Comparison of ENCODE assay signal across 8 mouse cellular contexts in the genomic region with DNA sequence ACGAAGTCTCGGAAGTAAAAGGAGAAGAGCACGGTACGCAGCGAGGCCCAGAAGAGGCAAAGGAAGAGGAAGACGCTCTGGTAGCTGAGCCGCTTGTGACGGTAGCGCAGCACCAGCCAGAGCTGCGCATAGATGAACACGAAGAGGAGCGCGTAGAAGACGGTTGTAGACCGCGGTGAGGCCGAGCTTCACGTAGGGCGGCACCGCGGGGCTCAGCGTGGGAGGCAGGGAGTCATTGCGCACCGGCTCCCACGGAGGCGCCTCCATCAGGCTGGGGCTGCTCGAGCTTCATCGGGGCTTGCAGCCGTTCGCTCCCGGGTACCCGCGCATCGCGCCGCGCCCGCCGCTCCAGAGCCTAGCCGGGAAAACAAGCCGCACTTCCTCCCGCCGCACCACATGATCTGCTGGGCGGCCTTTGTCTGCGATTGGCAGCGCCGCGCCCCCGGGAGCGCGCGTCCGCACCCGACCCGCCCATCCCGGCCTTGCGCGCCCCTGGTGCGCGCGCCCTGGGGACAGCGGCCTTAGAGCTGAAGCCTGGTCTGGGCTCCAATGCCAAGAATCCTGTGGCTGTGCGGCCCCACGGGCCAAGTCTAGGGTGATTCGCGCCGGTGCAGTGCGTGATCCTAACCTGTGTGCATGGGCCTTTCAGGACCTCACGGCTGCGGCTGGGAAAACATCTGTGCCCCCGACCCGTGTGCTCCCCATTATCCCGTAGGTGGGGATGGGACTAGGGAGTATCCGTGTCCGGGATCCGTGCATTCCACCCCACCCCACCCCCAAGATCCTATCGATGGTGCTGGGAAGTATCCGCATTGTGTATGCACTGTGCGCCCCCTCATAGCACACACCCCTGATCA.
A peak's percentile ranks its signal among the peaks of the same experiment; 100 is the strongest.
DNase-seq lines count a peak whose midpoint lies in the region.
"Not testable (repeated sequence)": the region's sequence is repeated elsewhere in the genome, so short reads cannot be mapped to it uniquely, and the experiment has no call there.

No protein-coding gene starts in this region.

- DNase-seq in ZHBTc4 (ENCODE audit: low read depth, low spot score) = peak; percentile 70
- DNase-seq in embryo, embryonic 10 days (ENCODE audit: low spot score) = peak; percentile 39
- peak; percentile 70 for DNase-seq in gastrocnemius, postnatal 14 days
- DNase-seq in induced T-regulatory cell, adult 2 months (ENCODE audit: low read depth) = peak; percentile 41
- DNase-seq in left cerebral cortex, adult 8-10 months (ENCODE audit: low spot score in 2 of 2) = peak; percentile 46 to 58
- DNase-seq in lung, postnatal 4 days = peak; percentile 82 to 91
- DNase-seq in retina, postnatal 7 days (ENCODE audit: low read depth, low spot score) = peak; percentile 23
- DNase-seq in urinary bladder, adult 2 months (ENCODE audit: low spot score) = peak; percentile 60

- intact Hi-C loops in gastrocnemius, postnatal 14 days (cut with DNase I; ENCODE audit: low total_unique reads) = not testable (repeated sequence)

Comparison
In these comparisons a context has a peak if more than half of its experiments do, and no peak if none do; other contexts are left out.
1. Peak in every context shown above with its lines: DNase-seq.
2. DNase-seq: peak in every context shown above with its lines; median percentile 86 in lung, postnatal 4 days; 70 in ZHBTc4; 70 in gastrocnemius, postnatal 14 days; 60 in urinary bladder, adult 2 months; 52 in left cerebral cortex, adult 8-10 months; 41 in induced T-regulatory cell, adult 2 months; 39 in embryo, embryonic 10 days; 23 in retina, postnatal 7 days.